Mouse (Mus musculus): ENCODE measurements around the gene St5.

DNA sequence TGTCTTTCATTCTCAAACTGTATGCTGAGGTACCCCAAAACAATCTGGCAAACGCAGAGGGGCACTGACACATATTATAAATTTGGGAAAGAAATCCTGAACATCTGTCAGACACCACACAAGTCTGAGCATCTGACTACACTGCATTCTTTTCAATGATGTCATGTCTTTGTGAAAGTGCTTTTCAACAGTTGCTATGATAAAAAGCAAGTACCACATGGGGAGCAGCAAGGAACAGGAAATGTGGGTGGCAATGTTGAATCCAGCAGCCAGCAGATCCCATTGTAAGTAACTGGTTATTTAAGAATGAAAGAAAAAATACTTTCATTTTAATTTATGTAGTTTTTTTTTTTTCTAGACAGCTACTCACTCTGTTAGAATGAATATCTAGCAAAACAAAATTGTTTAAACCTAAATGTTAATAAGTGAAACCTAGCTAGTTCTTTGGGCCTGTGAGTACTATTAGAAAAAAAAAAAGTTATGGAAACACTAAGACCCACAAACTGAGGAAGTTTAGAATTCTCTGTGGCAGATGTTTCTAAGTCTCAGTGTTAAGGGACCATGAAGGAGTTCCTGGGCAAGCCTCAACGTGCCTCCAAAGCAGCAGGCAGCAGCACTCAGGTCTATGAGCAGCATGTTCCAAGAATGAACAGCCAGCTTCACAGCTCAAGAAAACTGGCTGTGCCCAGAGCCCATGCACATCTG, 124.4 kb downstream of the St5 start:
- TF ChIP-seq CTCF (IDR thresholded peaks at IDR 0.05; ENCODE audit: low read depth, low read length) (no peak), POLR2A (IDR thresholded peaks at IDR 0.05; ENCODE audit: insufficient read depth, low read length) (no peak), EP300 (IDR thresholded peaks at IDR 0.05; ENCODE audit: insufficient read depth, low read depth, low read length) (no peak)

Measured in ES-Bruce4 (cell line).